Mouse (Mus musculus): ENCODE results near the gene Olfr1219.

The Olfr1219 gene

DNA sequence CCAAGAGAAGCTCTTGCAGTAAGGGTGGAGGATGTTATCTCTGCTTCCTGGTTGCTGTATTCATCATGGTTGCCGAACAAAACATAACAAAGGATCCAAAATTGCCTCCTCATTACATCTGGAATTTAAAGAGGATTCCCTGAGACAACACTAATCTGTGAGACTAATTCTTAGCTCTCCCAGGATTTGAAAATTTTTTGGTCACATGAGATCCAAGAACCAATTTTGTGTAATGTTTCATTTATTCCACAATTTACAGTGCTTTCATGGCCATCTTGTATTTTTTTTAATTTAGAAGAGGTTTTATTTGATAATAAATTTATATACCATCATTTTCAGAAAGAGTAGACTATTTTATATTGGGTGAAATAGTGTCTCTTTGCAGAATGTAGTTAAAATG, at the start of gene Olfr1219:
Gene Olfr1219 (minus strand): TSS at position 101 of the 400 bp plus-strand sequence.
- no peak for DNase-seq

DNA sequence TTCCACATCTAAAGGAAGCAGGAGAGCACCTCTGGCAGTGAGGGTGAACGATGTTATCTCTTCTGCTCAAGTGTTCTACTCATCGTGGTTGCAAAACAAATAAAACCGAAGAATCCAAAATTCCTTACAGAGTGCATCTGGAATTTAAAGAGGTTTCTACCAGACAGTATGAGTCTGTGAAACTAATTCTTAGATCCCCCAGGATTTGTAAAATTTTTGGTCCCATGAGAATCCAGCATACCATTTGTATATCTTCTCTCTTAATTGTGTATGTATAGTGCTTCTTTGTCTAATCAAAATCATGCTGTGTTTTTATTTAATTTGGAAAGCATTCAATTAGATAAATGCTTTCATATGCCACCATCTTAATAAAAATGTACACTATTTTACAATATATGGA, 49.6 kb upstream of the Olfr1219 start, which contains the start of gene Olfr1222:
Gene Olfr1222 (minus strand): TSS at position 101 of the 400 bp plus-strand sequence.
- DNase-seq: no peak

GRCm38 (mm10) chr2:89117183-89117582, 33.9 kb upstream of the Olfr1219 start, which contains the start of gene Olfr1221:
TSS of gene Olfr1221 (minus strand) at chr2:89117283.
- no peak for DNase-seq

DNA sequence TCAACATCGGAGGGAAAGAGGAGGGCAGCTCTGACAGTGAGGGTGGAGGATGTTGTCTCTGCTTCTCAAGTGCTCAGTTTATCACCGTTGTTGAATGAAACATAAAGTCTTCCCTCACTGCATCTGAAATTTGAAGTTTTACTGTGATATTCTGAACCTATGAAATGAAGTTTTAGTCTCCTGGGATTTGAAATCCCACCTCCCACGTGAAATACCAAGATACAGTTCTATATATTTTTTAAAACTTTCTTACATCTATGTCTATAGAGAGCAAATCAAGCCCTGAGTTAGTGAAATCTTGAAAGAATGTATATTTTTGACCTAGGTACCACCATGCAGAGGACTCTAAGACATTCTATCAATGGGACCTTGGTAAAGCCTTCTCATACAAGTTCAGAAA, 23.4 kb upstream of the Olfr1219 start, which contains the start of gene Olfr1220:
Gene Olfr1220 (minus strand): TSS at position 101 of the 400 bp plus-strand sequence.
- DNase-seq: no peak

DNA sequence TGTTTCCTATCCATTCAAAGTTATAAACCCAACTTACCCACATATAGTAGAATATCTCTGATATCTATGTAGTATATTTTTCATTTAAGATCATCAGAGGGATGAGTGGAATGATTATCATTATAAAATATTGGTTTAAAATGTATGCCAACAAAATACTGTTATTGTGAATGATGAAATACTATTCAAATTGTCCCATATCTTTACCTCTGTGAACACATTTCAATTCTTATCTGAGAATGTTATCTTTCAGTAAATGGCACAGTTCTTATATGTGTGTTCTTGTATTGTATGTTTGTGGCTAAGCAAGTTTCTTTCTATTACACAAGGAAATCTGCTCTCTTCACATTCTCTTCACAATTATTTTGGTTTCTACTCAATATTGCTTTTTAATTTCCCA, 22.3 kb upstream of the Olfr1219 start:
- no peak for DNase-seq

GRCm38 (mm10) chr2:89093848-89094247, 10.5 kb upstream of the Olfr1219 start:
- DNase-seq: no peak

GRCm38 (mm10) chr2:89081487-89081886, 1.8 kb downstream of the Olfr1219 start:
- no peak for DNase-seq

- DNase-seq: no peak
These were observed 22.2 kb downstream of the Olfr1219 start, which contains the start of gene Olfr1218 for GRCm38 (mm10) chr2:89061087-89061486. TSS of gene Olfr1218 (minus strand) at chr2:89061187.

- DNase-seq: no peak
These were observed 51.3 kb downstream of the Olfr1219 start, which contains the start of gene Olfr1217 for GRCm38 (mm10) chr2:89031965-89032364. TSS of gene Olfr1217 (minus strand) at chr2:89032065.

All from lung, postnatal 4 days (tissue).